Comparison of ENCODE assay signal across 8 mouse cellular contexts in genomic region chr7:18957569-18958383, GRCm38 (mm10). TPM values are rescaled to one million over a fixed set of nuclear protein-coding genes. Genes with fewer than 3 reads are reported as not detected.
DNase-seq lines count a peak whose midpoint lies in the region; ATAC-seq and TF ChIP-seq lines count a peak whose summit lies in the region.

No protein-coding gene starts in this region.

- H3K4me2 ChIP-seq in midbrain, postnatal 0 days (ENCODE audit: low read depth, low read length, poor library complexity, severe bottlenecking) = peak overlapping the region; percentile 56

- H3K36me3 ChIP-seq in midbrain, postnatal 0 days (ENCODE audit: insufficient read depth, low read length) = peaks cover 22% of the 10 kb centered on the region

- peak; percentile 24; the same call in 1 of the 2 replicates for ATAC-seq in midbrain, postnatal 0 days (ENCODE audit: low FRiP score)

- H3K9ac ChIP-seq in midbrain, postnatal 0 days (replicated peaks; ENCODE audit: low read length, poor library complexity, severe bottlenecking) = peak overlapping the region; percentile 59

- peaks cover 10% of the 10 kb centered on the region for H3K4me1 ChIP-seq in midbrain, postnatal 0 days (ENCODE audit: insufficient read depth, low read length)

- H3K27ac ChIP-seq in midbrain, postnatal 0 days (ENCODE audit: low read depth, low read length) = 0 out of 2 replicates have a peak overlapping the region, but pooled peaks have one; percentile 51

- peak; percentile 81 for DNase-seq in A20 (ENCODE audit: low read depth, low spot score)
- DNase-seq in adipocyte (ENCODE audit: low spot score) = peak; percentile 11
- peak; percentile 69 for DNase-seq in embryo, embryonic 10.5 days (ENCODE audit: low spot score)
- peak; percentile 22 for DNase-seq in heart, adult 8-10 months (ENCODE audit: low spot score)
- DNase-seq in kidney, adult 11 months = peak; percentile 41
- DNase-seq in liver = peak; percentile 48
- DNase-seq in midbrain, postnatal 0 days (ENCODE audit: low spot score) = peak; percentile 72
- peak; percentile 32 for DNase-seq in telencephalon, adult 2 months (ENCODE audit: low read depth, low spot score)

- peak overlapping the region; percentile 29 for H3K4me3 ChIP-seq in midbrain, postnatal 0 days (ENCODE audit: low read depth, low read length)

- 3% methylated on average over 66 of the region's 107 CpGs for WGBS in midbrain, postnatal 0 days

- 0 out of 2 replicates have a peak, but pooled peaks have one; percentile 10 for TF ChIP-seq CTCF in midbrain, postnatal 0 days (IDR thresholded peaks at IDR 0.05)

- H3K9me3 ChIP-seq in midbrain, postnatal 0 days (ENCODE audit: low read length) = no peaks in the 10 kb centered on the region

- H3K27me3 ChIP-seq in midbrain, postnatal 0 days (ENCODE audit: insufficient read depth, low read length) = no peaks in the 10 kb centered on the region

RNA-seq across cellular contexts. Expression of gene Nanos2, which starts 29.4 kb away (rescaled TPM):
- total RNA-seq in heart, adult 8-10 months (2022) = not detected
- total RNA-seq in midbrain, postnatal 0 days (2014; rRNA removed) = 1.7 and 3.7 TPM in 2 replicates
- 0.59 and 1.3 TPM in 2 replicates for polyA plus RNA-seq in midbrain, postnatal 0 days (2015; fragmentation: Nextera tagmentation; extraction: Ambion mirVana)

RNA-seq across cellular contexts. Expression of gene Nova2, which starts 32.1 kb away (rescaled TPM):
- total RNA-seq in heart, adult 8-10 months (2022) = 1 to 10 TPM; 3.2 to 5.5 (median 5.1) TPM
- total RNA-seq in midbrain, postnatal 0 days (2014; rRNA removed) = 20.9 and 26.5 TPM in 2 replicates
- 8.7 and 10.1 TPM in 2 replicates for polyA plus RNA-seq in midbrain, postnatal 0 days (2015; fragmentation: Nextera tagmentation; extraction: Ambion mirVana)

RNA-seq across cellular contexts. Expression of gene Mypop, which starts 33.3 kb away (rescaled TPM):
- 1 to 10 TPM; 3.6 to 4.3 (median 4.3) TPM for total RNA-seq in heart, adult 8-10 months (2022)
- total RNA-seq in midbrain, postnatal 0 days (2014; rRNA removed) = 16.0 and 21.2 TPM in 2 replicates
- 4.7 and 5.0 TPM in 2 replicates for polyA plus RNA-seq in midbrain, postnatal 0 days (2015; fragmentation: Nextera tagmentation; extraction: Ambion mirVana)

RNA-seq across cellular contexts. Expression of gene Irf2bp1, which starts 46.1 kb away (rescaled TPM):
- 10 to 100 TPM; 20.6 to 24.3 (median 22.9) TPM for total RNA-seq in heart, adult 8-10 months (2022)
- total RNA-seq in midbrain, postnatal 0 days (2014; rRNA removed) = 115 and 133 TPM in 2 replicates
- 25.6 and 26.1 TPM in 2 replicates for polyA plus RNA-seq in midbrain, postnatal 0 days (2015; fragmentation: Nextera tagmentation; extraction: Ambion mirVana)

RNA-seq across cellular contexts. Expression of gene Ccdc61, which starts 47.6 kb away (rescaled TPM):
- total RNA-seq in heart, adult 8-10 months (2022) = 10 to 100 TPM in 1 of 4 experiments, 1 to 10 TPM in 3; 7.4 to 10.7 (median 8.9) TPM
- total RNA-seq in midbrain, postnatal 0 days (2014; rRNA removed) = 21.3 and 25.5 TPM in 2 replicates
- 29.5 and 35.2 TPM in 2 replicates for polyA plus RNA-seq in midbrain, postnatal 0 days (2015; fragmentation: Nextera tagmentation; extraction: Ambion mirVana)

Comparison
In these comparisons a context has a peak if more than half of its experiments do, and no peak if none do; other contexts are left out.
1. Peak in every context shown above with its lines: DNase-seq, ATAC-seq, H3K4me3 ChIP-seq and H3K27ac ChIP-seq.
2. DNase-seq: peak in every context shown above with its lines; median percentile 81 in A20; 72 in midbrain, postnatal 0 days; 69 in embryo, embryonic 10.5 days; 48 in liver; 41 in kidney, adult 11 months; 32 in telencephalon, adult 2 months; 22 in heart, adult 8-10 months; 11 in adipocyte.